Mouse (Mus musculus) heart, postnatal 36 days (tissue): ENCODE data around the gene Ubb. TPM values are rescaled to one million over a fixed set of nuclear protein-coding genes. Genes with fewer than 3 reads are reported as not detected.

Experiments
- DNase-seq, 2 experiments: peaks; one replicate each; pipeline ENCODE4 v3.0.0; 2021 to 2022
- intact Hi-C: fragments of 180-260 bp; cut with DNase I; formaldehyde crosslinking; loops from one replicate; pipeline ENCODE4 v1.15.1; 2025
- total RNA-seq, 2 experiments: library from RNA; stranded (reverse); gene quantifications; 2 replicates each; pipeline ENCODE4 v1.2.3; 2021

Ubb gene
- total RNA-seq, 2 experiments from 2014 or later: 708 to 720 TPM

GRCm38 (mm10) chr11:62575659-62576438, 24.9 kb downstream of the Ubb start:
- peak; percentile 41 to 60 for DNase-seq
- intact Hi-C loops: loop anchor here (2.0 to 10.0 kb wide), 3 partner anchors 37 to 179 kb away; partner anchors contain the start of gene Cenpv

GRCm38 (mm10) chr11:62576530-62577152, 25.7 kb downstream of the Ubb start:
- peak; percentile 39 to 52 for DNase-seq
- intact Hi-C loops: loop anchor here (10.0 kb wide), 1 partner anchor 62 kb away; no protein-coding TSS in a partner anchor

DNA sequence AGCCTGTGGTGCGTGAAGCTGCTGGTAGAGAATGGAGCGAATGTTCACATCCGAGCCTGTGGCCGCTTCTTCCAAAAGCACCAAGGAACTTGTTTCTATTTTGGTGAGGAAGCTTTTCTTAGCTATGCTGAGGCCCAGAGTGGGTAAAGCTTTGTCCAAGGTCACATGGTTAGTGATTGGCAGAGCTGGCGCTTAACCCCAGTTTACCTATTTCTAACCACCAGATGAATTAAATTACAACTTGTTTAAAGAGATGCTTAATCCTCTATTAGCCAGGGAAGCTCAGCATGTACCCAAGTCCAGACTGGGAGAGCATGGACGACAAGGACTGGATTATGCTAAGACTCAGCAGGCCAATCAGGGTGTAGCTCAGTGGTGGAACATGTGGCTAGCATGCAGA, 32.1 kb downstream of the Ubb start:
- no peak for DNase-seq
- intact Hi-C loops: no loop called here

GRCm38 (mm10) chr11:62584671-62585206, 33.8 kb downstream of the Ubb start:
- no peak for DNase-seq
- intact Hi-C loops: no loop called here

DNA sequence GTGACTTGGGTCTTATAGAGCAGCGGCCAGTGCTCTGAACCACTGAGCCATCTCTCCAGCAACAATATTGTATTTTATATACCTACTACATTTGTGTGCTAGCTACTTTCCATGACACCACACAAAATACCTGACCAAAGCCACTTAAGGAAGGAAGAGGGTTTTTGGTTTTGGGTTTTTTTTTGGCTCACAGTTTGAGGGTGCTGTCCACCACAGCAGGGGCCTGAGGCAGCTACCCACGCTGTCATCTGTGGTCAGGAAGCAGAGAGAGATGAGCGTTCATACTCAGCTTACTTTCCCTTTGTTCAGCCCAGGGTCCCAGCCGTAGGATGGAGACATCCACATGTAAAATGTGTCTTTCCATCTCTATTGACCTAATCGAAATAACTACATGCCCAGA, 36.1 kb downstream of the Ubb start:
- intact Hi-C loops: no loop called here
- DNase-seq: no peak

- intact Hi-C loops: no loop called here
- DNase-seq: no peak
Measured at GRCm38 (mm10) chr11:62589391-62589790, 38.4 kb downstream of the Ubb start.

- no peak for DNase-seq
- intact Hi-C loops: no loop called here
Measured at GRCm38 (mm10) chr11:62591026-62591425, 40.1 kb downstream of the Ubb start.

- DNase-seq: no peak
- intact Hi-C loops: no loop called here
Measured at GRCm38 (mm10) chr11:62591904-62592575, 41.1 kb downstream of the Ubb start.

- intact Hi-C loops: no loop called here
- no peak for DNase-seq
Measured at GRCm38 (mm10) chr11:62598571-62598970, 47.6 kb downstream of the Ubb start.

DNA sequence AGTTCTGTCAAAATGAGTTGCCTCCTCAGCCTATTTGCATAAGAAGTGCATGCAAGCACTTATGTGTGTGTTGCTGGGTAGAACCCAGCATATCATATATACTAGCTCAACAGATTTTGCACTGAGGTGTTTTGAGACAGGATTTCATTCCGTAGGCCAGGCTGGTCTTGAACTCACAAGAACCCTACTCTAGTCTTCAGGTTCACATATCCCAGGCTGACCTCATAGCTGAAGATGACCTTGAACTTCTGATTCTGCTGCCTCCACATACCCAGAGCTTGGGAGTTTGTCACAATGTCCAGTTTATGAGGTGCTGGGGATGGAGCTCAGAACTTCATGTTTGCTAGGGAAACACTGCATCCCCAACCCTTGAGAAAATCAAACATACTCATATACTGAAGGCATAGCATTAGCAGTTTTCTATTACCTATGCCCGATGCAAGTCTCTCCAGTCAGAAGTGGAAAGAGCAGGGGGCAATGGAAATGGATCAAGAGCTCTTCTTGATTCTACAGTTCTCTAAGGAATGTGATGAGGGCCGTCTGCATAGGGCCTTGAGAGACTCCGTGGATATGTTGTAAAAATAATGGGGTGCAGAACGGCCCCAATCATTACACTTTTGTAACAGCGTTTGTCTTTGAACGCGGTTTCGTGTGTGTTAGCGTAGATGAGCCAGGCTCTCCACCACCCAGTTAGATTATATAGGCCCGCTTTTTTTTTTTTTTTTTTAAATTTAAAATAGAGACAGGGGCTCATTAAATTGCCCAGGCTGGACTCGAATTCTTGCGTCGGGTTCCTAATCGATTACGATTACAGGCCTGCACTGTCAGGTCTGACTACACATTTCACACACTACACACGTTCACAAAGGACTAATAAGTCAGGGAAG, 51.0 kb downstream of the Ubb start:
- intact Hi-C loops: loop anchor here (2.0 kb wide), 1 partner anchor 51 kb away; the partner anchor contains the start of gene Ubb
- no peak for DNase-seq

Other genes with a start within 250 kb of the Ubb start
- 1 to 10 TPM; 2.9 to 3.3 TPM for gene Pigl, start 92.7 kb upstream of the Ubb start, total RNA-seq
- gene Ncor1, start 92.6 kb upstream of the Ubb start, total RNA-seq: 100 to 1,000 TPM; 119 to 134 TPM
- gene Cenpv, start 11.9 kb upstream of the Ubb start, total RNA-seq: 10 to 100 TPM; 22.8 to 25.0 TPM
- 1 to 10 TPM; 2.8 to 2.9 TPM for gene Trpv2, start 23.3 kb downstream of the Ubb start, total RNA-seq
- gene Lrrc75a, start 97.4 kb downstream of the Ubb start, total RNA-seq: 1 to 10 TPM; 4.4 to 7.1 TPM
- gene Mmgt2, start 97.5 kb downstream of the Ubb start, total RNA-seq: 1 to 10 TPM; 5.4 to 9.9 TPM
- gene Zfp287, start 180.7 kb downstream of the Ubb start, total RNA-seq: 1 to 10 TPM; 2.0 to 2.6 TPM
- gene Gm10428, start 201.9 kb downstream of the Ubb start, total RNA-seq: not detected
- 1 to 10 TPM in 1 of 2 experiments, under 1 TPM in 1; 0.70 to 1.1 TPM for gene Zfp286, start 238.3 kb downstream of the Ubb start, total RNA-seq